Mouse (Mus musculus): Measurements from ENCODE around the gene Inpp1.

DNA sequence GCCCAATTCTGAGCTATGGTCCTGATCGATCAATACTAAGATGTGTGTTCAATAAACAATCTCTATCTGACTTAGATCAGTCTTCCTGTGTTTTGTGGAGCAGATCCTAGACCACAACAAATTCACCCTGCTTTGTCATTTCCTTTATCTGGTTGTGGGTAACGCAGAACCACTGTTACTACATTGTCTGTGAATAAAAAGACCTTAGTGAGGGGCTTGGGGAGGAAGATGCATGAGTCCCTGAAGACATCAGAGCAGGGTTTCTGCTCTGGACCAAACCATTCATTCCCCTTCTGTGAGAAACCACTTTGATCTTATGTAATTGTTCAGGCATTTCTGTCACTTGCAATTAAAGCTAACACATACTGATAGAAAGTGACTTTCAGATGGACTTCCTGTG, 63.7 kb downstream of the Inpp1 start:
- TF ChIP-seq CTCF (IDR thresholded peaks at IDR 0.05) (no peak), EP300 (IDR thresholded peaks at IDR 0.05) (no peak)

Data from lung, postnatal 0 days (tissue).